Mouse (Mus musculus): ENCODE measurements around the gene App. TPM values are rescaled to one million over a fixed set of nuclear protein-coding genes. Genes with fewer than 3 reads are reported as not detected.

App gene
- polyA plus RNA-seq, 1 experiment from 2014 or later: 239 TPM

GRCm38 (mm10) chr16:85160140-85160539 is 13.4 kb downstream of the App start:
- H3K4me1 ChIP-seq (ENCODE audit: control insufficient read depth, insufficient read depth, low read length): peaks cover 30% of the 10 kb centered on the region

DNA sequence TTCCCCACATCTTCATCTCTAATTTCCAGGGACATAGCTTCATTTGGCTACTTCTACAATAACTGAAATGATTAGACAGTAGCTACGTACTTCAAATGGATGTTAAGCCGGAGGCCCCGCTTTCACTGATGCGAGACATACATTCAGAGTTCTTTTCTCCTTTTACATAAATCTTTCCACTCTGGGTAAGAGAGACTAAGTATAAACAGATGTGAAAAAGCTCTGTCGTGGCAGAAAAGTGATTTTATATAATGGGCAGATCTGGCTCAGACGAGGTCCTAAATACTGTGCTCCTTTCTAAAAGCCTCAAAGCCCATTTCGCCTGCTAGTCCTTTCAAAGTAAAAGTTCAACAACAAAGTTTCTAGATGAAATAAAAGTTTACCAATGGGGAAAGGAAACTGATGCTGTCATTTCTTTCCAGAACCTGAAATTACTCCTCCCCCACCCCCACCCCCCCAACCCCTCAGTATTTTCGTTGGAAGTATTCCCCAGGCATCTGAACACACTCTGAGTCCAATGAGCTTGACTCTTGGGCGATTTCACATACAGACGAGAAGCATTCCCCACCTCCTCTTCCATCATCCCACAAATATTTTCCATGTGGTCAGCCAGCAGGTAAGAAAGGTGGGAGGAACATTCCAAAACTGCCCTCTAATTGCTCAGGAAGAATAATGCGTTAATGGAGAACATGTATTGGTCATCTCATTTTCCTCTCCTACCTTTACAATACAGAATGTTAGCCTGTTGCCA is 15.6 kb downstream of the App start:
- 29% methylated on average over 11 of the region's 11 CpGs for WGBS
- H3K9ac ChIP-seq (ENCODE audit: low read depth, low read length): no peak overlapping the region
- ATAC-seq (ENCODE audit: low read depth) (peak; percentile 78), DNase-seq (ENCODE audit: low spot score) (peak; percentile 86)
- no peaks in the 10 kb centered on the region for H3K27me3 ChIP-seq (replicated peaks; ENCODE audit: control insufficient read depth, insufficient read depth, low read length)
- H3K27ac ChIP-seq (replicated peaks; ENCODE audit: low read depth, low read length): peak overlapping the region; percentile 49; the same call in 1 of the 2 replicates
- no peak overlapping the region for H3K4me3 ChIP-seq (ENCODE audit: low read depth, low read length)
- no peaks in the 10 kb centered on the region for H3K36me3 ChIP-seq (ENCODE audit: control insufficient read depth, insufficient read depth, low read length)
- peaks cover 30% of the 10 kb centered on the region for H3K4me1 ChIP-seq (ENCODE audit: control insufficient read depth, insufficient read depth, low read length)
- no peaks in the 10 kb centered on the region for H3K9me3 ChIP-seq (ENCODE audit: control insufficient read depth, low read length)
- H3K4me2 ChIP-seq (ENCODE audit: low read depth, low read length): peak overlapping the region; percentile 23

More at GRCm38 (mm10) chr16:85160140-85160539, 13.4 kb downstream of the App start:
- 61% methylated on average over 2 of the region's 2 CpGs for WGBS
- no peak for DNase-seq (ENCODE audit: low spot score)
- Histone ChIP-seq H3K9ac (ENCODE audit: low read depth, low read length) (no peak overlapping the region), H3K27ac (replicated peaks; ENCODE audit: low read depth, low read length) (no peak overlapping the region), H3K27me3 (replicated peaks; ENCODE audit: control insufficient read depth, insufficient read depth, low read length) (no peaks in the 10 kb centered on the region), H3K36me3 (ENCODE audit: control insufficient read depth, insufficient read depth, low read length) (no peaks in the 10 kb centered on the region), H3K4me3 (ENCODE audit: low read depth, low read length) (no peak overlapping the region), H3K4me2 (ENCODE audit: low read depth, low read length) (no peak overlapping the region), H3K9me3 (ENCODE audit: control insufficient read depth, low read length) (no peaks in the 10 kb centered on the region)
- ATAC-seq (ENCODE audit: low read depth): no peak

- WGBS: 76% methylated on average over 2 of the region's 2 CpGs
- DNase-seq (ENCODE audit: low spot score) (no peak), ATAC-seq (ENCODE audit: low read depth) (no peak)
- Histone ChIP-seq H3K36me3 (ENCODE audit: control insufficient read depth, insufficient read depth, low read length) (no peaks in the 10 kb centered on the region), H3K27me3 (replicated peaks; ENCODE audit: control insufficient read depth, insufficient read depth, low read length) (no peaks in the 10 kb centered on the region), H3K4me1 (ENCODE audit: control insufficient read depth, insufficient read depth, low read length) (peaks cover 37% of the 10 kb centered on the region), H3K27ac (replicated peaks; ENCODE audit: low read depth, low read length) (no peak overlapping the region; the same call in 1 of the 2 replicates), H3K9me3 (ENCODE audit: control insufficient read depth, low read length) (no peaks in the 10 kb centered on the region), H3K4me2 (ENCODE audit: low read depth, low read length) (no peak overlapping the region), H3K9ac (ENCODE audit: low read depth, low read length) (no peak overlapping the region), H3K4me3 (ENCODE audit: low read depth, low read length) (no peak overlapping the region)
Observed at GRCm38 (mm10) chr16:85157156-85157555, 16.4 kb downstream of the App start.

DNA sequence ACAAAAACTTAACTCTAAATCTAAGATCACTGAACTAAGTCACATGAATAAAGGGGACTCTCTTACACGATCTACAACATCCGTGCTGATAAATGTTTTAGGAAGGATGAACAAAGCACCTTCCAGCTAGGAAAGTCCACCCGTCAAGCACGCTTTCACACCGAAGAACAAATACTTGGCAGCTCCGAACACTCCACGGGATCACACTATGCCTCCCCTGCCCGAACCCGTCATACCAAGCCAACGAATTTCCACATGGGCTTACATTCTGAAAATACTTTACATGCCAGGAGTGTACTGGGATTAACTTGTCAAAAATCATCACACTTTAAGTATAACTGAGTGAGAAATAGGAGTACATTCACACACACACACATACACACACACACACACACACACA is 17.7 kb downstream of the App start:
- Histone ChIP-seq H3K4me1 (ENCODE audit: control insufficient read depth, insufficient read depth, low read length) (peaks cover 46% of the 10 kb centered on the region), H3K27me3 (replicated peaks; ENCODE audit: control insufficient read depth, insufficient read depth, low read length) (no peaks in the 10 kb centered on the region), H3K27ac (replicated peaks; ENCODE audit: low read depth, low read length) (peak overlapping the region; percentile 10; the same call in 1 of the 2 replicates), H3K9me3 (ENCODE audit: control insufficient read depth, low read length) (no peaks in the 10 kb centered on the region), H3K9ac (ENCODE audit: low read depth, low read length) (no peak overlapping the region), H3K4me3 (ENCODE audit: low read depth, low read length) (no peak overlapping the region), H3K4me2 (ENCODE audit: low read depth, low read length) (no peak overlapping the region), H3K36me3 (ENCODE audit: control insufficient read depth, insufficient read depth, low read length) (no peaks in the 10 kb centered on the region)
- DNase-seq (ENCODE audit: low spot score): peak; percentile 76
- 45% methylated on average over 10 of the region's 10 CpGs for WGBS
- ATAC-seq (ENCODE audit: low read depth): peak; percentile 53; the same call in 1 of the 2 replicates

- WGBS: 87% methylated on average over 8 of the region's 8 CpGs
- no peak overlapping the region for H3K4me2 ChIP-seq (ENCODE audit: low read depth, low read length)
- no peak overlapping the region for H3K9ac ChIP-seq (ENCODE audit: low read depth, low read length)
- DNase-seq (ENCODE audit: low spot score): no peak
- H3K4me1 ChIP-seq (ENCODE audit: control insufficient read depth, insufficient read depth, low read length): peaks cover 40% of the 10 kb centered on the region
- H3K27ac ChIP-seq (replicated peaks; ENCODE audit: low read depth, low read length): no peak overlapping the region
- H3K4me3 ChIP-seq (ENCODE audit: low read depth, low read length): no peak overlapping the region
- no peaks in the 10 kb centered on the region for H3K9me3 ChIP-seq (ENCODE audit: control insufficient read depth, low read length)
- H3K27me3 ChIP-seq (replicated peaks; ENCODE audit: control insufficient read depth, insufficient read depth, low read length): no peaks in the 10 kb centered on the region
- no peak for ATAC-seq (ENCODE audit: low read depth)
- H3K36me3 ChIP-seq (ENCODE audit: control insufficient read depth, insufficient read depth, low read length): no peaks in the 10 kb centered on the region
Observed at GRCm38 (mm10) chr16:85152457-85152856, 21.1 kb downstream of the App start.

- H3K9me3 ChIP-seq (ENCODE audit: control insufficient read depth, low read length): no peaks in the 10 kb centered on the region
- H3K27ac ChIP-seq (replicated peaks; ENCODE audit: low read depth, low read length): no peak overlapping the region
- DNase-seq (ENCODE audit: low spot score): no peak
- H3K4me3 ChIP-seq (ENCODE audit: low read depth, low read length): no peak overlapping the region
- H3K27me3 ChIP-seq (replicated peaks; ENCODE audit: control insufficient read depth, insufficient read depth, low read length): no peaks in the 10 kb centered on the region
- no peak for ATAC-seq (ENCODE audit: low read depth)
- H3K4me2 ChIP-seq (ENCODE audit: low read depth, low read length): no peak overlapping the region
- WGBS: 22% methylated on average over 7 of the region's 7 CpGs
- no peak overlapping the region for H3K9ac ChIP-seq (ENCODE audit: low read depth, low read length)
- peaks cover 35% of the 10 kb centered on the region for H3K4me1 ChIP-seq (ENCODE audit: control insufficient read depth, insufficient read depth, low read length)
- H3K36me3 ChIP-seq (ENCODE audit: control insufficient read depth, insufficient read depth, low read length): no peaks in the 10 kb centered on the region
Observed at GRCm38 (mm10) chr16:85151681-85152080, 21.9 kb downstream of the App start.

GRCm38 (mm10) chr16:85150902-85151301 is 22.7 kb downstream of the App start:
- no peaks in the 10 kb centered on the region for H3K27me3 ChIP-seq (replicated peaks; ENCODE audit: control insufficient read depth, insufficient read depth, low read length)
- no peaks in the 10 kb centered on the region for H3K36me3 ChIP-seq (ENCODE audit: control insufficient read depth, insufficient read depth, low read length)
- H3K4me2 ChIP-seq (ENCODE audit: low read depth, low read length): no peak overlapping the region
- no peak overlapping the region for H3K27ac ChIP-seq (replicated peaks; ENCODE audit: low read depth, low read length)
- no peak for ATAC-seq (ENCODE audit: low read depth)
- no peak overlapping the region for H3K9ac ChIP-seq (ENCODE audit: low read depth, low read length)
- H3K9me3 ChIP-seq (ENCODE audit: control insufficient read depth, low read length): no peaks in the 10 kb centered on the region
- peaks cover 30% of the 10 kb centered on the region for H3K4me1 ChIP-seq (ENCODE audit: control insufficient read depth, insufficient read depth, low read length)
- no peak overlapping the region for H3K4me3 ChIP-seq (ENCODE audit: low read depth, low read length)
- DNase-seq (ENCODE audit: low spot score): no peak
- WGBS: 29% methylated on average over 9 of the region's 9 CpGs

DNA sequence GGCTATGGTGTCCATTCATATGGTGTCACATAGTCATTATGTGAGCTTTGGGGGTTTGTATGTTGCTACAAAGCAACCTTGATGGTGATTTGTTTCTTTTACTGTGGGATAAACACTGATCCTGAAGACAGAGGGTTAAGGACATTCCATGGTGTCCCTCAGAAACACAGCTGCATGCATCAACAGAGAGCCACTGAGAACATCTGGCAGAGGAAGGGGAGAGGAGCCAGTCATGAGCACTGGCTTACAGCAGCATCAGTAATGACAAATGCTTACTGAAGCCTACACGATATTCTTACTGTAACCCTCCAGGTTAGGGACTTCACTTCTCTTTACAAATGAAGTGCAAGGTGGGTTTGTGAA is 24.1 kb downstream of the App start:
- Histone ChIP-seq H3K4me2 (ENCODE audit: low read depth, low read length) (no peak overlapping the region), H3K27me3 (replicated peaks; ENCODE audit: control insufficient read depth, insufficient read depth, low read length) (no peaks in the 10 kb centered on the region), H3K9me3 (ENCODE audit: control insufficient read depth, low read length) (no peaks in the 10 kb centered on the region), H3K36me3 (ENCODE audit: control insufficient read depth, insufficient read depth, low read length) (no peaks in the 10 kb centered on the region), H3K27ac (replicated peaks; ENCODE audit: low read depth, low read length) (no peak overlapping the region), H3K4me1 (ENCODE audit: control insufficient read depth, insufficient read depth, low read length) (peaks cover 29% of the 10 kb centered on the region), H3K4me3 (ENCODE audit: low read depth, low read length) (no peak overlapping the region), H3K9ac (ENCODE audit: low read depth, low read length) (no peak overlapping the region)
- DNase-seq (ENCODE audit: low spot score) (no peak), ATAC-seq (ENCODE audit: low read depth) (no peak)
- 72% methylated on average over 1 of the region's 1 CpGs for WGBS

Data from embryonic facial prominence, embryonic 14.5 days (tissue).